Mouse (Mus musculus) heart, postnatal 25 days (tissue): ENCODE measurements around the gene Palm2. TPM values are rescaled to one million over a fixed set of nuclear protein-coding genes. Genes with fewer than 3 reads are reported as not detected.

ENCODE experiments used
- DNase-seq: peaks from one replicate; pipeline ENCODE4 v3.0.0; 2022; ENCODE audit warnings: low spot score
- intact Hi-C: fragments of 180-260 bp; cut with DNase I; formaldehyde crosslinking; loops from one replicate; pipeline ENCODE4 v1.15.1; 2025
- total RNA-seq, 2 experiments: library from RNA; stranded (reverse); gene quantifications; 2 replicates each; pipeline ENCODE4 v1.2.3; 2021

Gene Palm2
- total RNA-seq, 2 experiments from 2014 or later: 13.9 to 14.8 TPM

- DNase-seq: no peak
- intact Hi-C loops: no loop called here
Measured at GRCm38 (mm10) chr4:57728611-57729183, 294.6 kb downstream of the Palm2 start.

DNA sequence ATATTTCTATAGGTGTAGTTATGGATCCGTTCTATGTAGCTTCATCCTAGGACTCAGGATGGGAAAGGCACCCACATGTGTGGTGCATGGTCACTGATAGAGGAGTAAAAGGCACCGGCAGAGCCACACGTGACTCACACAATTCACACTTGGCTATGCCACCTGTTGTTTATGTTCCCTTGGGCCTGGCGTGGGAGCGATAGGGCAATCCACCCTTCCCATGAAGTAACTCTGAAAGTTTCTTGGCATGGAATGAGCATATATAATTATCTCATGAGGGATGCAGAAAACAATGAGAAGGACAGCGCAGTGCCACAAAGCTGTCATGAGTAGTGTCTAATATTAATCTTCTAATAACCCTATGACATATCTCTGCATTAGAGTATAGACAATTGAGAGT lies 296.0 kb downstream of the Palm2 start:
- intact Hi-C loops: loop anchor here (2.0 kb wide), 1 partner anchor 47 kb away; no protein-coding TSS in a partner anchor
- DNase-seq: no peak

GRCm38 (mm10) chr4:57730801-57731598 lies 297.0 kb downstream of the Palm2 start:
- no peak for DNase-seq
- intact Hi-C loops: loop anchor here (2.0 kb wide), 1 partner anchor 46 kb away; no protein-coding TSS in a partner anchor

- no peak for DNase-seq
- intact Hi-C loops: no loop called here
Measured at GRCm38 (mm10) chr4:57732351-57732750, 298.3 kb downstream of the Palm2 start.

- no peak for DNase-seq
- intact Hi-C loops: no loop called here
Measured at GRCm38 (mm10) chr4:57733445-57733844, 299.4 kb downstream of the Palm2 start.

DNA sequence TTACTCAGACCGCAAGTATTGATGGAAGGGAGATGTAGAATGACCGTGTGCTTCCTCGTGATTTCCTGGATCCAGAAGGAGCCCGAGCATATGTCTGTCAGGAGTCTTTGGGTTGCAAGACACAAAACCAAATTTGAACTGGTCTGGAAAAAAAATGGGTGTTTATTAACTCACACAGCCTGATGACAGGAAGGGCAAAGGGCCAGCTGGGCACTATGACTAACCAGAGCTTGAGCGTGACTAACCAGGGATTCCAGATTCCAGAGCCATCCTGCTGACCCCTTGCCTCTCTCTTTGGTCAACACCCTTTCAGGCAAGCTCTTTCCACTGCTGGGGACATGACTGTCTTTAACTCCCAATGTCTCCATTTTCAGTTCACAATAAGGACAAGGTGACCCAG lies 301.4 kb downstream of the Palm2 start:
- DNase-seq: no peak
- intact Hi-C loops: no loop called here

- intact Hi-C loops: no loop called here
- no peak for DNase-seq
Measured at GRCm38 (mm10) chr4:57738856-57739552, 305.0 kb downstream of the Palm2 start.

DNA sequence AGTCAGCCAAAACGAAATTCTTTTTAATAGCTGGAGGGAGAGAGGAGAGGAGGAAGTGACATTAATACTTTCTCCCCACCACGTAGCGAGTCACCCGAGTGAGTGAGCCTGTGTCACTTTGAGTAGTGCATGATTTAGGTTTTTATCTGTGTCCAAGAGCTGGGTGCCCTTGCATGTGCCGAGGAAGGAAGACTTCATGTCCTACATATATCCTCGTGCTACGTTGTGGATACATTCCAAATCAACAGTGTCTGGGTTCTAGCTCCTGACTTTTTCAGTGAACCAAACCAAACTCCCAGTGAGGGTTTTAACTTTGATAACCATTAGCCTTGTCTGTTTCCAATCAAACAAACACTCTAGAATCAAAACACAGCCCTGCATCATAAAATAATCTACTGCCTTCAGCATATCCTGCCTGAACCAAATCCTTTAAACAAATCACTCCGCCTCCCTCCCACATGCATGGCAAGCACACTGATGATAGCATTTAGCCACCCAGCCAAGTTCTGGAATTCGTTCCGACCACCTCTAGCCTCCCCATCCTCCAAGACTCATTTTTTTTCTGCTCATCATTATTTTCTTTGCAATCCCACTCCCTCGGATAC lies 309.4 kb downstream of the Palm2 start:
- no peak for DNase-seq
- intact Hi-C loops: no loop called here

GRCm38 (mm10) chr4:57750651-57751050 lies 316.6 kb downstream of the Palm2 start:
- DNase-seq: no peak
- intact Hi-C loops: no loop called here

- intact Hi-C loops: no loop called here
Measured at GRCm38 (mm10) chr4:57751054-57751453, 317.0 kb downstream of the Palm2 start.

GRCm38 (mm10) chr4:57751566-57751965 lies 317.5 kb downstream of the Palm2 start:
- intact Hi-C loops: no loop called here
- no peak for DNase-seq

More at GRCm38 (mm10) chr4:57751054-57751453, 317.0 kb downstream of the Palm2 start:
- DNase-seq: no peak

GRCm38 (mm10) chr4:57755085-57755484 lies 321.0 kb downstream of the Palm2 start:
- no peak for DNase-seq
- intact Hi-C loops: no loop called here

DNA sequence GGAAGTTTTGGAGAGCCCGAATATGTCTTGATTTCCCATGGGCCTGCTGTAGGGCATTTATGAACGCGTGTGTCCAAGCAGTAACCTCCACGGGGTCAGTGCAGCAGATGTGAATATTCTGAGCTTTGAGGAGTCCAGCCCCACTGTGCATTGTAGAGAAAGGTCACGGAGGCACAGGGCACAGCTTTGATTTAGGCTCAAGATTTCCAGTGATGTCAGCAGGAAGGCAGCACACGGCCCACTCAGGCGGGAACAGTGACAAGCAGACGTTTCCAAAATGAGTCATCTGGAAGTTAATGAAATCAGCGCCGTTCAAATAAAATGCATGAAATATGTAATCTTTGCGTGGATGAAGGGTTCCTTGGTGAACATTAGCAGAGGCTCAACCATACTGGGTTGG lies 323.9 kb downstream of the Palm2 start:
- DNase-seq: no peak
- intact Hi-C loops: no loop called here

Other genes starting within 250 kb of the Palm2 start
- gene Ptpn3, start 132.4 kb upstream of the Palm2 start, total RNA-seq: 10 to 100 TPM; 31.6 to 36.7 TPM
- 10 to 100 TPM; 37.4 to 44.3 TPM for gene Pakap, start 133.9 kb downstream of the Palm2 start, total RNA-seq